Mouse (Mus musculus) midbrain, embryonic 12.5 days (tissue): ENCODE results near the gene Cntfr. TPM values are rescaled to one million over a fixed set of nuclear protein-coding genes. Genes with fewer than 3 reads are reported as not detected.
"Not testable (repeated sequence)": the region's sequence is repeated elsewhere in the genome, so short reads cannot be mapped to it uniquely, and the experiment has no call there.

ENCODE experiments used
- ATAC-seq: fragments of 200-750 bp; cut with Nextera tagmentation; 2 replicates; pipeline ENCODE4 v1.8.0; 2017; ENCODE audit warnings: low read depth, moderate TSS enrichment, moderate library complexity; ENCODE audit not compliant: low FRiP score
- H3K27ac ChIP-seq: fragments of 300-500 bp; sonication (generic); replicated peaks from 2 replicates; pipeline ENCODE4 v1.5.1; 2016; ENCODE audit warnings: mild to moderate bottlenecking
- H3K27me3 ChIP-seq: fragments of 300-500 bp; sonication (generic); 2 replicates; pipeline ENCODE4 v1.6.1; 2016; ENCODE audit warnings: mild to moderate bottlenecking
- H3K36me3 ChIP-seq: fragments of 300-500 bp; sonication (generic); 2 replicates; pipeline ENCODE4 v1.6.1; 2016
- H3K4me1 ChIP-seq: fragments of 300-500 bp; sonication (generic); 2 replicates; pipeline ENCODE4 v1.6.1; 2016
- H3K4me2 ChIP-seq: fragments of 300-500 bp; sonication (generic); replicated peaks from 2 replicates; pipeline ENCODE4 v1.6.1; 2016; ENCODE audit warnings: mild to moderate bottlenecking, moderate library complexity
- H3K4me3 ChIP-seq: fragments of 300-500 bp; sonication (generic); 2 replicates; pipeline ENCODE4 v1.5.1; 2016; ENCODE audit warnings: mild to moderate bottlenecking
- H3K9ac ChIP-seq: fragments of 300-500 bp; sonication (generic); replicated peaks from 2 replicates; pipeline ENCODE4 v1.6.1; 2016; ENCODE audit warnings: mild to moderate bottlenecking, moderate library complexity
- H3K9me3 ChIP-seq: fragments of 300-500 bp; sonication (generic); 2 replicates; pipeline ENCODE4 v1.6.1; 2016; ENCODE audit warnings: mild to moderate bottlenecking
- WGBS: fragments of 180-500 bp; shearing (Covaris S2); methylation state at CpG from one replicate; pipeline ENCODE4 v1.1.7; 2016; 5-methylcytosine and 5-hydroxymethylcytosine counted together
- polyA plus RNA-seq: library from polyadenylated mRNA; unstranded; fragments of >200 nt; fragmentation: Nextera tagmentation; extraction: Ambion mirVana; gene quantifications from 2 replicates; pipeline ENCODE4 v1.2.1, GENCODE M21; 2016

Cntfr gene
- polyA plus RNA-seq, 1 experiment from 2014 or later: 43.5 TPM

- Histone ChIP-seq H3K4me2 (peak overlapping the region; percentile 21; the same call in 1 of the 2 replicates), H3K27ac (peak overlapping the region; percentile 92), H3K4me1 (peaks cover 46% of the 10 kb centered on the region)
- H3K9me3 ChIP-seq, H3K9ac ChIP-seq, H3K36me3 ChIP-seq, H3K4me3 ChIP-seq, H3K27me3 ChIP-seq: not testable (repeated sequence)
- WGBS: 0% methylated on average over 7 of the region's 14 CpGs
- peak; percentile 44; the same call in 1 of the 2 replicates for ATAC-seq
Observed at GRCm38 (mm10) chr4:41684931-41685453, 11.9 kb downstream of the Cntfr start.

DNA sequence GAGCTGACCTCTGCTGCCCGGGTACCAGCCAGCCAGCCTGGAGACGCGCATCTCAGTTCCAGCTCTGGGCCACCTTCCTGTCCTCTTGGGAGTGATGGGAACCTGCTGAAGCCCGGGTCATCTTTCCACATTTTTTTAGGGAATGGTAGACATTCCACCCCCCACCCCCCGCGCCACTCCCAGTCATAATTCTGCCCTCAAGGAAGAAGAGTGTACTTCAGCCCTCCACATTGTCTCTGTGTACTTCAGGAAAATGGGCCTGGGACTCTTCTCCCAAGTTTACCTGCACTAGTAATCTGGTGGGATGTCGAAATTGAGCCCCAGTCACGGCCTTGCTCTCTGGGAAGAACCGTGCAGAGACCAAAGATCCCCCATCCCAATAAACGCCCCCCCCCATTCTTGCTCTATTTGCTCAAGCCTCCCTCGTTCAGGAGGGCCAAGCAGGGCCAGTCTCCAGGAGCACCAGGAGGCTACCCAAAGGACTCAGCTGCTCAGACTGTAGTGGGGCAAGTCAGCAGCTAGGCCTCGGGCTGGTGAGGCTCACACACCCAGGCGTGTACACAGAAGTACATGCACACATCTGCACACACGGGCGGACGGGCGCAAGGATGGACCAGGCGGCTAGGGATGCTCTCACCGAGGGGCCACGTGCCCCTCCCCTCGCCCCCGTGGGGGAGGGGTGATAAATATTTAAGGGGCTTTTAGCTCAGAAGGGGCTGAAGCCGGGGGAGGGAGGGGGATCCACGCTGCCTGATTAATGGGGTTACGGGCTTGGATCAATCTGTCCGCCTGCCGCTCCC is 12.6 kb downstream of the Cntfr start:
- Histone ChIP-seq H3K4me3 (0 out of 2 replicates have a peak overlapping the region, but pooled peaks have one; percentile 15), H3K4me1 (peaks cover 52% of the 10 kb centered on the region), H3K36me3 (peaks cover 15% of the 10 kb centered on the region; the same call in 1 of the 2 replicates), H3K4me2 (peak overlapping the region; percentile 38), H3K27ac (peak overlapping the region; percentile 92)
- ATAC-seq: peak; percentile 69
- not testable (repeated sequence) for H3K9ac ChIP-seq, H3K27me3 ChIP-seq, H3K9me3 ChIP-seq
- 1% methylated on average over 23 of the region's 27 CpGs for WGBS

DNA sequence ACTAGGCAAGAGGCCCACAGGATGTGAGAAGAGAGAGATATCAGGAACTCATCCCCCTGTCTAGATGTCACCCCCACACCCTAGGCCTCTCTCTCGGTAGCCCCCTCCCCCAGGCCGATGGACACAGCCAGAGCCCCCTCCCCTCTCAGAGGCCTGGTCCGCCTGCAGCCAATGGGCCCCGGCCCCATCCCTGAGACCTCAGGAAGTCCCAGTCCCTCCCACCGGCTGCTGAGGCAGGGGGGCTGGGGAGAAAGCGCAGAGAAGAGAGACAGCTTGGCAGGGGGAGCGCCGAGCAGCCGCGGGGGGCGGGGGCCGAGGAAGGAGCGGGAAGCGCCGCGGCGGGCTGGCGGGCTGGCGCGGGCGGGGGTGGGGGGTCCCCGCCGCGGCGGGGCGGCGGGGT is 13.6 kb downstream of the Cntfr start:
- peak; percentile 45 for ATAC-seq
- H3K9ac ChIP-seq, H3K27me3 ChIP-seq, H3K9me3 ChIP-seq: not testable (repeated sequence)
- Histone ChIP-seq H3K4me3 (peak overlapping the region; percentile 29; the same call in 1 of the 2 replicates), H3K27ac (peak overlapping the region; percentile 79), H3K36me3 (peaks cover 15% of the 10 kb centered on the region; the same call in 1 of the 2 replicates), H3K4me1 (peaks cover 58% of the 10 kb centered on the region), H3K4me2 (peak overlapping the region; percentile 43)
- 0% methylated on average over 1 of the region's 27 CpGs for WGBS

DNA sequence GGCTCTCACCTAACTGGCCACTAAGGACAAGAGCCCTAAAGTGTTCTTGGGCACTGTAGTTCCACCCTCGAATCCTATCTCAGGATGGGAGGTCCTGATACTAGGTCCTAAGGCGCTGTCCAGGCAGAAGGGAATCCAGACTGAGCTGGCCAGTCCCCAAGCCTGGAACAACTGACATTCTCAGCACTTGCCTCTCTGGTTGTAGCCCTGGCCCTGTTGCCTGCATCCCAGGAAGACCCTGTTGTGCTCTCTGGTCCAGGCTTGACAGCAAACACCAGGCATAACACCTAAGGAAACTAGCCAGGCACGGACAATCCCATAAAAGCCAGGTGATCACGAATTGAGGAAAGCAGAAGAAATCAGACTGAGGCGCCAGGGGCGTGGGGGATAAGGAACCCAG is 14.1 kb downstream of the Cntfr start:
- Histone ChIP-seq H3K4me2 (peak overlapping the region; percentile 43), H3K4me3 (0 out of 2 replicates have a peak overlapping the region, but pooled peaks have one; percentile 5), H3K27me3 (no peaks in the 10 kb centered on the region), H3K4me1 (peaks cover 63% of the 10 kb centered on the region), H3K27ac (peak overlapping the region; percentile 79), H3K9ac (peak overlapping the region; percentile 41), H3K36me3 (peaks cover 15% of the 10 kb centered on the region; the same call in 1 of the 2 replicates), H3K9me3 (no peaks in the 10 kb centered on the region)
- WGBS: 17% methylated on average over 6 of the region's 6 CpGs
- ATAC-seq: no peak

GRCm38 (mm10) chr4:41681947-41682346 is 14.9 kb downstream of the Cntfr start:
- Histone ChIP-seq H3K27ac (peak overlapping the region; percentile 79; the same call in 1 of the 2 replicates), H3K4me3 (no peak overlapping the region)

DNA sequence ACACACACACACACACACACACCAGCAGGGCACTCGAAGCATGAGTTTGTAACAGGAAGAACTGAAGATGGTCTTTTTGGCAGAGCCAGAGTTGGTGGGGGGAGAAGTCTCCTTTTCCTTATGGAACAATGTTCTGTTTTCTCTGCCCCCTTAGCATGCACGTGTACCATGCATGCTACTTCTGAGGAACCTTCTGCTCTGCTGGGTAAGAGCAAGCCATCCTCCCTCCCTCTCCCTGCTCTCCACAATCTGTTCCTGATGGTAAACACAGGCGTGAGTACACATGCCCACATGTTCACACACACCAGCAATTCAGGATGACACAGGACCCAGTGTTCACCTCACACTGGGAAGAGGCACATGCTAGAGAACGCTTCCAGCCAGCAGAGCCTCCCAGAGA is 15.7 kb downstream of the Cntfr start:
- Histone ChIP-seq H3K4me3 (no peak overlapping the region), H3K4me2 (no peak overlapping the region), H3K9me3 (no peaks in the 10 kb centered on the region), H3K27me3 (no peaks in the 10 kb centered on the region), H3K9ac (no peak overlapping the region), H3K36me3 (peaks cover 15% of the 10 kb centered on the region; the same call in 1 of the 2 replicates), H3K4me1 (peaks cover 71% of the 10 kb centered on the region), H3K27ac (no peak overlapping the region)
- WGBS: 72% methylated on average over 4 of the region's 4 CpGs
- no peak for ATAC-seq

More at GRCm38 (mm10) chr4:41681947-41682346, 14.9 kb downstream of the Cntfr start:
- H3K9me3 ChIP-seq: no peaks in the 10 kb centered on the region
- H3K4me2 ChIP-seq: no peak overlapping the region
- peak overlapping the region; percentile 41; the same call in 1 of the 2 replicates for H3K9ac ChIP-seq
- H3K27me3 ChIP-seq: no peaks in the 10 kb centered on the region
- WGBS: 77% methylated on average over 10 of the region's 10 CpGs
- ATAC-seq: no peak
- H3K4me1 ChIP-seq: peaks cover 67% of the 10 kb centered on the region
- H3K36me3 ChIP-seq: peaks cover 15% of the 10 kb centered on the region; the same call in 1 of the 2 replicates

DNA sequence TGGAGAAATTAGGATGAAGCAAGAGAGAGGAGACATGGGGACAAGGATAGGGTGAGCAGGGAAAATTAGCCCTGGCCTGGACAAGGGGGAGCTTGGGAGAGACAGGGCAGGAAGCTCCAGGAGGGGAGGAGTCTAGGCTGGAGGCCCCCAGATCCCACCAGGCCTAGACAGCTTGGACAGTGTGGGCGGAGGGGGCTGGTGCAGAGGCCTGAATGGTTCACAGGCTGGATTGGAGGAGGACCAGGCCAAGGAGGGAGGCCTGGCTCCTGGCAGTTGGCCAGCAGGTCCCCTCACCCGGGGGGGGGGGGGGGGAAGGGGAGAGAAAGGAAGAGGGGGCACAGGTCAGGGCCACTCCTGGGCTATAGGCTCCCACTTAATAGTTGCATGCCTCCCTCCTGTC is 17.6 kb downstream of the Cntfr start:
- Histone ChIP-seq H3K4me3 (no peak overlapping the region), H3K27me3 (no peaks in the 10 kb centered on the region), H3K27ac (peak overlapping the region; percentile 64), H3K4me1 (peaks cover 87% of the 10 kb centered on the region), H3K9me3 (no peaks in the 10 kb centered on the region), H3K4me2 (no peak overlapping the region), H3K9ac (peak overlapping the region; percentile 44; the same call in 1 of the 2 replicates), H3K36me3 (peaks cover 20% of the 10 kb centered on the region; the same call in 1 of the 2 replicates)
- no peak for ATAC-seq
- 33% methylated on average over 2 of the region's 2 CpGs for WGBS

GRCm38 (mm10) chr4:41678863-41679262 is 18.0 kb downstream of the Cntfr start:
- Histone ChIP-seq H3K9me3 (no peaks in the 10 kb centered on the region), H3K4me3 (no peak overlapping the region), H3K36me3 (peaks cover 24% of the 10 kb centered on the region; the same call in 1 of the 2 replicates), H3K9ac (peak overlapping the region; percentile 44; the same call in 1 of the 2 replicates), H3K4me1 (peaks cover 86% of the 10 kb centered on the region), H3K27ac (peak overlapping the region; percentile 64; the same call in 1 of the 2 replicates), H3K4me2 (no peak overlapping the region), H3K27me3 (no peaks in the 10 kb centered on the region)
- WGBS: 67% methylated on average over 6 of the region's 6 CpGs
- ATAC-seq: no peak

DNA sequence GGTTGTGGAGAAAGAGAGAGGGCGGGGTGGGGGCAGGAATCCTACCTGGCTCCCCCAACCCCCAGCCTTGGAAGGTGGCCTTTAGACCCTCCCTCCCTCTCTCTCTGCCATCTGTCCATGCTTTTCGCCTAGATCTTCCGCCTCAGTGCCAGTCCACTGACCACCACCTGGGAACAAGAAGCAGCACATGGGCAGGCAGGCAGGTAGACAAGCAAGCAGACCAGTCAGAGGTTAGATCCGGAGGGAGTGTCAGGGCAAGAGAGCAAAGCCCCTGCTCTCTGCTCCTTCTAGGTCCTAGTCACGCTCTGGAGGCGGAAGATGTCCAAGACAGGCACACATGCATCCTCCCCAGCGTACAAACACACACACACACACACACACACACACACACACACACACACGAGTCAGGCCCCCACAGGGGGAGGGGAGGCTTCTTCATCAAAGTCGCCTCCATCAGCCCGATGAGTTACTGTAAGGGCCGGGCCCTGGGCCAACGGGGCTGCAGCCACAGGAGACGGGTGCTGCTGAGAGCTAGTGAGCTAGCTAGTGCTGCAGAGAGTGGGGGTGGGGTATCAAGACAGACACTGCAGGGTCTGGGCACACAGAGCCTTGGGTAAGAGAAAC is 19.8 kb downstream of the Cntfr start:
- H3K4me2 ChIP-seq: no peak overlapping the region
- peaks cover 95% of the 10 kb centered on the region for H3K4me1 ChIP-seq
- 49% methylated on average over 13 of the region's 13 CpGs for WGBS
- peaks cover 23% of the 10 kb centered on the region; the same call in 1 of the 2 replicates for H3K36me3 ChIP-seq
- H3K9me3 ChIP-seq: no peaks in the 10 kb centered on the region
- H3K9ac ChIP-seq: peak overlapping the region; percentile 39; the same call in 1 of the 2 replicates
- ATAC-seq: peak; percentile 45
- peak overlapping the region; percentile 61 for H3K27ac ChIP-seq
- H3K4me3 ChIP-seq: no peak overlapping the region
- no peaks in the 10 kb centered on the region for H3K27me3 ChIP-seq

- no peak overlapping the region for H3K4me3 ChIP-seq
- peaks cover 97% of the 10 kb centered on the region for H3K4me1 ChIP-seq
- no peak for ATAC-seq
- H3K9me3 ChIP-seq: no peaks in the 10 kb centered on the region
- peaks cover 26% of the 10 kb centered on the region; the same call in 1 of the 2 replicates for H3K36me3 ChIP-seq
- 75% methylated on average over 17 of the region's 17 CpGs for WGBS
- H3K9ac ChIP-seq: peak overlapping the region; percentile 39; the same call in 1 of the 2 replicates
- H3K27me3 ChIP-seq: no peaks in the 10 kb centered on the region
- no peak overlapping the region for H3K4me2 ChIP-seq
- peak overlapping the region; percentile 61 for H3K27ac ChIP-seq
Observed at GRCm38 (mm10) chr4:41676248-41677005, 20.5 kb downstream of the Cntfr start.

GRCm38 (mm10) chr4:41673186-41673585 is 23.7 kb downstream of the Cntfr start:
- peak overlapping the region; percentile 83 for H3K27ac ChIP-seq
- H3K27me3 ChIP-seq: peaks cover 4% of the 10 kb centered on the region; the same call in 1 of the 2 replicates
- H3K9me3 ChIP-seq: no peaks in the 10 kb centered on the region
- H3K36me3 ChIP-seq: peaks cover 39% of the 10 kb centered on the region
- no peak overlapping the region; the same call in 1 of the 2 replicates for H3K9ac ChIP-seq
- peaks cover 77% of the 10 kb centered on the region for H3K4me1 ChIP-seq
- H3K4me3 ChIP-seq: no peak overlapping the region
- H3K4me2 ChIP-seq: no peak overlapping the region
- 59% methylated on average over 19 of the region's 19 CpGs for WGBS
- ATAC-seq: no peak
